Mouse (Mus musculus) inflammation-experienced regulatory T-cells, adult 16 weeks (primary cell): ENCODE data around the gene Gm47189. TPM values are rescaled to one million over a fixed set of nuclear protein-coding genes. Genes with fewer than 3 reads are reported as not detected.

Source experiments
- polyA plus RNA-seq: library from polyadenylated mRNA; unstranded; fragments of 100-300 nt; shearing (Covaris generic); gene quantifications from one replicate; pipeline ENCODE4 v1.2.1, GENCODE M21; 2017

Gm47189 gene
- polyA plus RNA-seq = not detected

GRCm38 (mm10) chr14:41772341-41772740 lies at the start of gene Gm47189:
Gm47189 (minus strand) TSS chr14:41772441.

GRCm38 (mm10) chr14:41750514-41750913 lies 21.7 kb downstream of the Gm47189 start, which contains the start of gene Gm7929:
Gm7929 (minus strand) TSS chr14:41750614.

Other genes with a start within 250 kb of the Gm47189 start
- not detected for gene Gm7970, start 216.9 kb downstream of the Gm47189 start, polyA plus RNA-seq
- not detected for gene 1700049E17Rik2, start 199.2 kb downstream of the Gm47189 start, polyA plus RNA-seq
- gene Gm3072, start 147.8 kb downstream of the Gm47189 start, polyA plus RNA-seq = not detected
- not detected for gene Gm3676, start 126.0 kb downstream of the Gm47189 start, polyA plus RNA-seq
- gene Gm8068, start 70.6 kb downstream of the Gm47189 start, polyA plus RNA-seq = not detected
- not detected for gene Gm7929, start 21.8 kb downstream of the Gm47189 start, polyA plus RNA-seq
- gene Gm7980, start 134.8 kb upstream of the Gm47189 start, polyA plus RNA-seq = not detected
- not detected for gene 1700049E17Rik1, start 152.5 kb upstream of the Gm47189 start, polyA plus RNA-seq
- not detected for gene 1700024B05Rik, start 171.6 kb upstream of the Gm47189 start, polyA plus RNA-seq
- not detected for gene Gm6401, start 195.5 kb upstream of the Gm47189 start, polyA plus RNA-seq
- not detected for gene Gm3543, start 210.9 kb upstream of the Gm47189 start, polyA plus RNA-seq